Mouse (Mus musculus) frontal cortex, postnatal 10 days (tissue): ENCODE data around the gene Poc1b.

Source experiments
- DNase-seq, 2 experiments: peaks; one replicate each; pipeline ENCODE4 v3.0.0; 2022; ENCODE audit warnings: low spot score in 2 of 2, mixed read lengths in 1 of 2

Gene Poc1b

DNA sequence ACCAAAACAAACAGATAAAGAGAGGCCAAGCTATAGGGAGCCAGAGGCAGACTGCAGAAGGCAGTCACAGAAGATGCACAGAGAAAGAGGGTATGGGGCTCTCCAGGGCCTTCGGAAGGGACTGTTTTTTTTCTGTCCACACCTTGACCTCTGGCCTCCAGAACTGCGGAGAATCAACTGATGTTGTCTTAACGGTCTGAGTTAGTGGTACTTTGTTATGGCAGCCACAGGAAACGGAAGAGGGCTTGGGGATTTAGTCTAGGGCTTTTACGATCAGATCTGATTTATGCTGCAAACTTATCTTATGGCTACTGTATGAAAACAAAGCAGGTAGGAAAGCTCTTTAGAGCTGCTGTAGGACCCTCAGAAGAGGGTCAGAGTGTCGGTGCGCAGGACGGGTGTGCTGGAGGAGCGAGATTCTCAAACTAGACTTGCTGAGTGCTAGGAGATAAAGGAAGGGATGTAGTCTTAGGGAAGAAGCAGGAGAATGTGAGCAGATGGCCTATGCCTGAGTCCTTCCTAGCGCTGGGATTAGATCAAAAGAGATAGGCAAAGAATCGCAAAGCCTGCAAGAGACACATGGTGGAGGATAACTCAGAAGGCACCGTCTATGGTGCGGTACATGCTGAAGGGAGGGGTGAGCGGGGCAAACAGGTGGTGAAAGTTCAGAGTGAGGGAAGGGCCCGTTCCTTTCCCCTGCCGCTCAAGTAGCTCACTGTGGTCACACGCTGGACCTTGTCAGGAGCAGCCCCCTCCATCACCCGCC is 8.8 kb downstream of the Poc1b start:
- DNase-seq, result no peak

- no peak for DNase-seq
Measured at GRCm38 (mm10) chr10:99116237-99116632, 9.4 kb downstream of the Poc1b start.

- no peak for DNase-seq
Measured at GRCm38 (mm10) chr10:99116650-99117615, 10.1 kb downstream of the Poc1b start.

- DNase-seq, result no peak
Measured at GRCm38 (mm10) chr10:99117876-99118275, 11.0 kb downstream of the Poc1b start.

GRCm38 (mm10) chr10:99118697-99119096 is 11.9 kb downstream of the Poc1b start:
- DNase-seq, result no peak

- DNase-seq, result no peak
Measured at GRCm38 (mm10) chr10:99119471-99119870, 12.6 kb downstream of the Poc1b start.

DNA sequence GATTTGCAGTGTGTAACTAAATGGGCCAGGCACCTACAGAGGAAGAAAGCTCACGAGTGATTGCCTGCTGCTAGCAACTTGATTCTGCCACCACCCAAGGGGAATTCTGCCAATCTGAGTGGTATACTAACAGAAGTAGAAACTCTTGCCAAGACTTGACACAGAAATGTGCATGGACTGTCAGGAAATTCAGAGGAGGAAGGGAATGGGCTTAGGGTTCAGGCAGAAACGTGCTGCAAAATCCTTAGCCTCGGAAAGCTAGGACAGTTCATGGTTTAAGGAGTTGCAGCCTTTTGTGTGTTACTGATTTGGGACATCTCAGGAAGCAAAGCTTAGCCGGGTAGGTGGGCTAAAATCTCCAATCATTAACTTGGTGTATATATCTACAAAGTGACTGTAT is 19.4 kb downstream of the Poc1b start, which contains the start of gene Phxr2:
Phxr2 (minus strand) TSS at position 101 of the 400 bp plus-strand sequence.
- no peak for DNase-seq

GRCm38 (mm10) chr10:99126954-99127353 is 20.1 kb downstream of the Poc1b start:
- DNase-seq, result no peak

GRCm38 (mm10) chr10:99127691-99128261 is 20.9 kb downstream of the Poc1b start:
- no peak for DNase-seq

DNA sequence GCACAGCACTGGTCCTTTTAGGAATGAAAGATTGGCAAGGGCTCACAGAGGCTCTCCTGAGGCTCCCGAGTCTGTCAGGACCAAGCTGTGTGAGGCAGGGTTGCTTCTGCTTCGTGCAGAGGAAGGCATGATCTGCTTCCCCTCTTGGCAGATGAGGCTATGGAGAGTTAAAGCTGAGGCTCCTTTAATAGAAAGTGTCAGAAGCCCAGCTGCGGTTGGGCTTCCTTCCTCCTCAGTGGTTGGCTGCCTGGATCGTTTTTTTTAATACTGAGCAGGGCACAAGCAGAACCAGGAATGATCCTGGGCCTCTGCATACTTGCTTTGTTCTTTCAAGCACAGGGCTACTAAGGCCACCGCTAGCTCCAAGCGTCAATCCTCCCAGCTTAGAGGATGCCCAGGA is 23.8 kb downstream of the Poc1b start:
- peak in 1 of 2 experiments; percentile 17 for DNase-seq

DNA sequence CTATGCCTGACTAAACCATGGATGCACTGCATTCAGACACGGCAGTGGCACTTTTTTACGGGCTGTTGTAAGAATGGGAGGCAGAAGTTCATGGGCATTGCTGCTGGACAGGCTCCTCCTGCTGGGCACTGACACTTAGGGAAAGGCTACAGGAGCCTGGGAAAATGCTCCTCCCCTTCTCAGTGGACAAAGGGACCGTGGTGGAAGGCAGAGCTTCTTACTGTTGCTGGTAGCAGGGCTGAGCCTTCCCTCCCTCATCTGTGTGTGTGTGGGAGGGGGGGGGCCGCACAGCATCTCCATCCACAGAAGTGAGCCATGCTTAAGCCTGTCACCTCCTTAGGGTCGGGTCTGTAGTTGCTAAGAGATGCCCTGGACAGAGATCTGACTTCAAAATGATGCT is 24.5 kb downstream of the Poc1b start:
- no peak for DNase-seq

DNA sequence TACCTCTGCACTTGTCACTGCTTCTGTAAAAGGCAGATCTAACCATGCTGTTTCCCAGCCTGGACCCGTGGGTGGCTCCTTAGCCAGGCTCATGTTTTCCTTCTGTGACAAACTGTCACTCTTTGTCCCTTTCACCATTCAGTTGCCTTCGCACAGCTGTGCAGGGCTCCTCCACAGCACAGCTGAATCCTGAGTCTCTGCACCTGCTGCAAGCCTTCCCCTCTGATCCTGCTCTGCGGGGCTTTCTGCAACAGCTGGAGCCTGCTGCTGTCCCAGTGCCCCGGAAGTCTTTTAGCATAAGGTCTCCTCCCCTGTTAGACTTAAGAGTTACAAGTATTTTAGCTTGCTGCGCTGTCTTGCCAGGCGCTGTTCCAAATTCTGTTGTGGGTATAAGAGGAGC is 25.4 kb downstream of the Poc1b start:
- no peak for DNase-seq

DNA sequence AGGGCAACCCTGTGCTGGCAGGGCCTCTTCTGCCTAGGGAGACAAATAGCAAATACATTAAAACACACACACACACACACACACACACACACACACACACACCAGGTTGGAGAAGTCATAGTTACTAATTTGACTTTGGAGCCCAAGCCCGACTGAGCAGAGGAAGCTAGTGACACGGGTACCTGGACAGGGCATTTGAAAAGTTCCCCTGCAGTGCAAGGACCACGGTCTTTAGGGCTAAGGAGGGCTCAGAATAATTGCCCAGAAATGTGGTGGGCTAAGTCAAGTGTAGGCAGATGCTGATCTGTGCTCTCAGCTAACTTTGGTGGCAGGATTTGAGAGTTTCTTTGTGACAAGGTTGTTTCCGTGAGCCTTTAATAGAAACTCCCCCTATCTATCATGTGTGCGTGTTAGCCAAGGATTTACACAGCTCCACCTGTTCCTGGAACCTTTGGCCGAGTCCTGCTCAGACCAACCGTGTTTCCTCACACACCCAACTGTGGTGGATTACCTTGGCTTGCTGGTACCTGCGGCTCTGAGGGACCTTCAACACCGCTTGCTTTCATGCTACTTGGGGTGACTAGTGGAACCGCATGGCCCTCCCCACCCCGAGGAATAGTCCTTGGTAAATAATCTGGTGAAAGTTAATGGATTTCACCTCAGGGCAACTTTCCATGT is 25.9 kb downstream of the Poc1b start:
- DNase-seq, result no peak

GRCm38 (mm10) chr10:99133321-99133875 is 26.6 kb downstream of the Poc1b start:
- no peak for DNase-seq

- DNase-seq, result no peak
Measured at GRCm38 (mm10) chr10:99136337-99136736, 29.5 kb downstream of the Poc1b start.

GRCm38 (mm10) chr10:99145611-99146010 is 38.8 kb downstream of the Poc1b start:
- no peak for DNase-seq

- DNase-seq, result no peak
Measured at GRCm38 (mm10) chr10:99146596-99146995, 39.8 kb downstream of the Poc1b start.

- no peak for DNase-seq
Measured at GRCm38 (mm10) chr10:99150016-99150415, 43.2 kb downstream of the Poc1b start.

DNA sequence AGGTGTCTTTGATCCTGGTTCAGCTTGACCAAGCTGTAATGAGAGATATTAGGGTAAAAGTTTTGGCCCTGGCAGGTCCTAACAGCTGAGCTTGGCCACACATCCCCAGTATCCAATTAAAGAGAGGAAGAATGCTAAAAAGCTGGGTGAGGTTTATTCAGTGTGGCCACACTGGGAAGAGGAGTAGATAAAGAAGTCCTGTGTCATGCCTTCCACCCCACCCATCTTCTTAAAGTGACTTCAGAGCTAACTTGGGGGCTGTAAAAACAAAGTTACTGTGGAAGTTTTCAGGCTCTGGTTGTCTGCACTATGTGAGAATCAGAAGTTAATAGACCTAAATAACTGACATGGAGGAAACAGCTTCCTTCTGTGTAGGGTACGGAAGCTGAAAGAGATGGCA is 44.7 kb downstream of the Poc1b start:
- no peak for DNase-seq

DNA sequence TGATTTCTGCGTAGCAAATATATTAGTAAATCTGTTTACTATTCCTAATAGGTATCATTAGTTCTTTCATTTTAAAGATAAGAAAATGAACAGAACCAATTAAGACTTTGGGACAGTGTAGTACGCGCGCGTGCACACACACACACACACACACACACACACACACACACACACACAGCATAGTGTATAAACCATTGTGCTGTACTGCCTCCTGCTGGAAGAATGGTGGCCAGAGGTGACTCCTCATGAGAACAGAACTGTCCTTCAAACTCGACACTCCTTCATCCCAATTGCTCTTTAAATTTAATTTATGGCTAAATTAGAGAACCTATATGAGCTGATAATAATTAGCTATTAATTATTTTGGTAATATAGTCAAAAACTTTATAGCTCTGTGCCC is 45.2 kb downstream of the Poc1b start:
- no peak for DNase-seq

- no peak for DNase-seq
Measured at GRCm38 (mm10) chr10:99154635-99155034, 47.8 kb downstream of the Poc1b start.
